Mouse (Mus musculus) spleen, adult 2 months (tissue): ENCODE measurements around the gene Tmem104.

Experiments
- CTCF ChIP-seq: fragments of 200-500 bp; IDR thresholded peaks from 2 replicates; pipeline ENCODE4 v1.5.1; 2011; ENCODE audit warnings: mild to moderate bottlenecking, inconsistent platforms; ENCODE audit not compliant: insufficient read depth, insufficient read length, insufficient replicate concordance; ENCODE audit errors: extremely low read depth
- POLR2A ChIP-seq: fragments of 200-500 bp; IDR thresholded peaks from 2 replicates; pipeline ENCODE4 v1.6.1; 2011; ENCODE audit warnings: low read depth, low read length, inconsistent platforms

DNA sequence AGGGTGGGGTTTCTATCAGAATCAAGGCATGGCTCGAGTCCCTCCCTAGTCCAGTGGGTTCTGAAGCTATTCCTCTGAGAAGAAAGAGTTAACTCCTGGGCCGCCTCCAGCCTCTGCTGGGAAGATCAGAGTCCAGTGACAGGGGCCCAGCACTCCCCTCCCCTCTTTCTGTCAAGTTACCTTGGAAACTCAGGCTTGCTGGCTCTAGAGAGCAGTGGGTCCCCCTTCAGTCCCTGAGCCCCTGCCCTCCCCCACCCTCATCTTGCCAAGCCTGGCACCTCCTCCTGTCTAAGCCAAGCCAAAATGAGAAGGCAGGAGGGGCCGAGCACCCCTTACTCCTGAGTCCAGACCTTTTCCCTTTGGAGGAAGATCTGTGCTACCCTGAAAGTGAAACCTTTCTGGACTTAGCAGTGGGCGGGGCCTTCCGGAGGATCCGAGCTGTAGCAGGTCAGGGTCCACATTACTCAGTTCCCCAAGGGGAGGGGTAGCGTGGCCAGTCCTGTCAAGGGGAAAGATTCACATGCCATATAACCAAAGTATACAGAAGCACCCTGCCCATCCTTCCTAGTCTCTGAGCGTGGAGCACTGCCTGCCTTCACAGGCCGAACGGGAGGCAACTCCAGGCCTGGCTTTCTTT is 9.6 kb upstream of the Tmem104 start:
- TF ChIP-seq CTCF (no peak), POLR2A (no peak)
